Comparison of ENCODE assay signal across 8 mouse cellular contexts in genomic region chr15:83172492-83173429, GRCm38 (mm10). TPM values are rescaled to one million over a fixed set of nuclear protein-coding genes. Genes with fewer than 3 reads are reported as not detected.
DNase-seq lines count a peak whose midpoint lies in the region; ATAC-seq lines count a peak whose summit lies in the region.

Gene Cyb5r3, minus strand, starts transcription at chr15:83172592.

- H3K9me3 ChIP-seq in kidney, embryonic 16.5 days (ENCODE audit: low read length): no peaks in the 10 kb centered on the region
- no peaks in the 10 kb centered on the region for H3K9me3 ChIP-seq in forebrain, embryonic 15.5 days
- no peaks in the 10 kb centered on the region for H3K9me3 ChIP-seq in liver, embryonic 11.5 days (ENCODE audit: control insufficient read depth, low read length)
- no peaks in the 10 kb centered on the region for H3K9me3 ChIP-seq in stomach, embryonic 15.5 days

- H3K36me3 ChIP-seq in kidney, embryonic 16.5 days (ENCODE audit: insufficient read depth, low read length): 0 out of 2 replicates have a peak, but pooled peaks cover 2% of the 10 kb centered on the region
- H3K36me3 ChIP-seq in forebrain, embryonic 15.5 days: no peaks in the 10 kb centered on the region
- peaks cover 3% of the 10 kb centered on the region; the same call in 1 of the 2 replicates for H3K36me3 ChIP-seq in liver, embryonic 11.5 days (ENCODE audit: control insufficient read depth, insufficient read depth, low read length)
- H3K36me3 ChIP-seq in stomach, embryonic 15.5 days: no peaks in the 10 kb centered on the region

- peak within 1 kb of the TSS; percentile 89 for H3K27ac ChIP-seq in kidney, embryonic 16.5 days (ENCODE audit: low read length)
- H3K27ac ChIP-seq in forebrain, embryonic 15.5 days (replicated peaks): peak within 1 kb of the TSS; percentile 84
- peak within 1 kb of the TSS; percentile 95 for H3K27ac ChIP-seq in liver, embryonic 11.5 days (ENCODE audit: low read depth, low read length)
- peak within 1 kb of the TSS; percentile 90 for H3K27ac ChIP-seq in stomach, embryonic 15.5 days

- WGBS in kidney, embryonic 16.5 days: 31% methylated on average over 28 of the region's 28 CpGs
- WGBS in forebrain, embryonic 15.5 days: 38% methylated on average over 28 of the region's 28 CpGs
- 38% methylated on average over 28 of the region's 28 CpGs for WGBS in liver, embryonic 11.5 days
- 32% methylated on average over 28 of the region's 28 CpGs for WGBS in stomach, embryonic 15.5 days

- H3K4me3 ChIP-seq in kidney, embryonic 16.5 days (ENCODE audit: low read length): peak within 1 kb of the TSS; percentile 75
- peak within 1 kb of the TSS; percentile 81 for H3K4me3 ChIP-seq in forebrain, embryonic 15.5 days
- peak within 1 kb of the TSS; percentile 97 for H3K4me3 ChIP-seq in liver, embryonic 11.5 days (ENCODE audit: low read depth, low read length)
- peak within 1 kb of the TSS; percentile 93 for H3K4me3 ChIP-seq in stomach, embryonic 15.5 days (replicated peaks)

- DNase-seq in kidney, adult 11 months: no peak
- peak; percentile 64 for DNase-seq in R1 (ENCODE audit: low read depth, low spot score)
- no peak for DNase-seq in liver, embryonic 11.5 days (ENCODE audit: low spot score)
- DNase-seq in ovary, postnatal 10 days (ENCODE audit: low spot score): no peak

- H3K4me1 ChIP-seq in kidney, embryonic 16.5 days (ENCODE audit: insufficient read depth, low read length): peaks cover 42% of the 10 kb centered on the region
- peaks cover 24% of the 10 kb centered on the region for H3K4me1 ChIP-seq in forebrain, embryonic 15.5 days
- H3K4me1 ChIP-seq in liver, embryonic 11.5 days (replicated peaks; ENCODE audit: control insufficient read depth, insufficient read depth, low read length): peaks cover 38% of the 10 kb centered on the region
- peaks cover 29% of the 10 kb centered on the region for H3K4me1 ChIP-seq in stomach, embryonic 15.5 days

- H3K4me2 ChIP-seq in kidney, embryonic 16.5 days (replicated peaks; ENCODE audit: low read depth, low read length): peak within 1 kb of the TSS; percentile 86
- peak within 1 kb of the TSS; percentile 83 for H3K4me2 ChIP-seq in forebrain, embryonic 15.5 days (replicated peaks)
- H3K4me2 ChIP-seq in liver, embryonic 11.5 days: peak within 1 kb of the TSS; percentile 98
- peak within 1 kb of the TSS; percentile 82 for H3K4me2 ChIP-seq in stomach, embryonic 15.5 days

- H3K9ac ChIP-seq in kidney, embryonic 16.5 days (replicated peaks; ENCODE audit: low read length): peak within 1 kb of the TSS; percentile 75
- H3K9ac ChIP-seq in forebrain, embryonic 15.5 days (replicated peaks): peak within 1 kb of the TSS; percentile 82
- H3K9ac ChIP-seq in liver, embryonic 11.5 days (ENCODE audit: low read depth, low read length): peak within 1 kb of the TSS; percentile 94
- peak within 1 kb of the TSS; percentile 74 for H3K9ac ChIP-seq in stomach, embryonic 15.5 days

- peak; percentile 63 for ATAC-seq in kidney, embryonic 16.5 days (ENCODE audit: low FRiP score, low TSS enrichment)
- ATAC-seq in forebrain, embryonic 15.5 days (replicated peaks): peak; percentile 51
- peak; percentile 11 to 19; a peak in 2 of 4 replicates for ATAC-seq in hematopoietic stem cell, adult 5-6 weeks (replicated peaks in 1 of 2; ENCODE audit: insufficient read depth in 1 of 2, low FRiP score in 2 of 2, low TSS enrichment in 1 of 2, low read depth in 1 of 2, poor library complexity in 2 of 2, severe bottlenecking in 2 of 2)
- peak; percentile 46 for ATAC-seq in liver, embryonic 11.5 days (replicated peaks; ENCODE audit: low FRiP score)
- peak; percentile 50 for ATAC-seq in stomach, embryonic 15.5 days (ENCODE audit: insufficient read depth, low FRiP score, low read depth)

- H3K27me3 ChIP-seq in kidney, embryonic 16.5 days (ENCODE audit: insufficient read depth, low read length): no peaks in the 10 kb centered on the region
- no peaks in the 10 kb centered on the region for H3K27me3 ChIP-seq in forebrain, embryonic 15.5 days
- H3K27me3 ChIP-seq in liver, embryonic 11.5 days (replicated peaks; ENCODE audit: control insufficient read depth, insufficient read depth, low read length): no peaks in the 10 kb centered on the region
- H3K27me3 ChIP-seq in stomach, embryonic 15.5 days (replicated peaks): no peaks in the 10 kb centered on the region

RNA-seq across cellular contexts. Expression of gene Cyb5r3, which starts in this region (rescaled TPM):
- polyA plus RNA-seq in kidney, embryonic 16.5 days (2015; fragmentation: Nextera tagmentation; extraction: Ambion mirVana): 172 and 202 TPM in 2 replicates
- polyA plus RNA-seq in forebrain, embryonic 15.5 days (2015; fragmentation: Nextera tagmentation; extraction: Ambion mirVana): 85.3 and 92.8 TPM in 2 replicates
- total RNA-seq in hematopoietic stem cell, adult 5-6 weeks (2017): 28.6 and 38.4 TPM in 2 replicates
- 210 and 219 TPM in 2 replicates for polyA plus RNA-seq in liver, embryonic 11.5 days (2014; fragmentation: Nextera tagmentation; extraction: Ambion mirVana)
- polyA plus RNA-seq in stomach, embryonic 15.5 days (2015; fragmentation: Nextera tagmentation; extraction: Ambion mirVana): 182 and 210 TPM in 2 replicates
